Mouse (Mus musculus) left cerebral cortex, postnatal 14 days (tissue): ENCODE measurements at regions not wholly inside any gene's neighbourhood (a gene's known extent, or its start where the extent isn't known, plus 50 kb on each side); places are given as distances from the start of the nearest gene placed in this dataset.

Experiments used
- DNase-seq, 2 experiments: peaks; one replicate each; pipeline ENCODE4 v3.0.0; 2021 to 2022; ENCODE audit warnings: low spot score in 2 of 2, mixed read lengths in 1 of 2
- intact Hi-C: fragments of 180-260 bp; cut with DNase I; formaldehyde crosslinking; loops from one replicate; pipeline ENCODE4 v1.15.1; 2025

DNA sequence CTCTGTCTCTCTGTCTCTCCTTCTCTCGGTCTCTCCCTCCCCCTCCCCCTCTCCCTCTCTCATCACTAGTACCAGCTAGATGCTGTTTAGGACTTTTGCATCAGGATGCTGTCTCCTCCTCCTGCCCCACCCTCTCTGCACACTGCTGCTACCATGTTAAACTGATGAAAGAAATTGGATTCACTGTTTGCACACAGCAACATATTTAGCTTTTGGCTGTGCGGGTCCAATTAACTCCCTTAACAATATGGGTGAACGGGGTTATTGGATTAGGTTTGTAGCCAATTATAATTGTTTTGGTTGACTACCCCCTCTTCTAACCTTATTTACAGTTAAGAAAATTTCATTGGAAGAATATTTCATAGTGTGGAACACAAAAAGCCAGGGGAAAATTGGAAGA lies 424.0 kb upstream of the Sorcs1 start:
- no peak for DNase-seq
- intact Hi-C loops: no loop called here

- intact Hi-C loops: no loop called here
- DNase-seq: no peak
Observed at GRCm38 (mm10) chr19:51074762-51075161, 396.3 kb upstream of the Sorcs1 start.

GRCm38 (mm10) chr19:51059961-51060665 lies 381.7 kb upstream of the Sorcs1 start:
- peak; percentile 12 to 52 for DNase-seq
- intact Hi-C loops: no loop called here

DNA sequence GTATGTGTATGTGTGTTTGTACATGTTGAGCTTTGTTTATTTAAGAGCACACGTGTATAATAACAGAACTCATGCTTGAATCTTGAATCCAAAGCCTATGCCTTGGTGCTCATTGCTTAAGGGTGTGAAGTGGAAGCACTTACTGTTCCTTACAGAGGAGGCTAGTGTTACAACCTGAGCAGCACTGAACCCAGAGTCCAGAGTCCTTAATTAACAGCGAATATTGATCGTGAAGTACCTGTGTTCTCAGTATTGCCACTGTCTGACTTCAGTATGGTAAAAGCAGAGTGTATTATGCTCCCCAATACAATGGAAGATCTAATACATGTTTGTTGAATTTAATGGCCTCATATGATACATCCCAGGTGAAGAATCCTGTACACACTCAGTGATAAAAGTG lies 365.1 kb upstream of the Sorcs1 start:
- intact Hi-C loops: no loop called here
- no peak for DNase-seq

GRCm38 (mm10) chr19:50994471-50994870 lies 316.0 kb upstream of the Sorcs1 start:
- intact Hi-C loops: no loop called here
- no peak for DNase-seq

GRCm38 (mm10) chr19:50971066-50971465 lies 292.6 kb upstream of the Sorcs1 start:
- no peak for DNase-seq
- intact Hi-C loops: no loop called here

DNA sequence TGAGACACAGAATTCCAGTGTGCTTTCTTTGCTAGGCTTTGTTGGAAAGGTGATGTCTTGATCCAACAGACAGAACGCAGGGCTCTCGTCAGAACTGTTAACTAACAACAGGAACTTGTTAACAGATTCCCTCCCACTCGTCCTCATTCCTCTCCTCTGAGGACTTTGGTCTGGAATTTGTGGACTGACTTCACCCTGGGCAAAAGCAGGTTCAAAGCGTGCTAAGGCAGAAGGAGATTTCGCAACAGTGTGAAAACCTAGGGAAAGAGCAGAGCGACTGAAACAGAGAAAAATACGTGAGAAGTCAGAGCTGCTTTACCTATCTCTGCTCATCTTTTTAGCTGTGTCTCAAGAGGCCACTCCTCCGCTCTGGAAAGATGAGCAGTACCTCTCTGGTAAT lies 283.5 kb upstream of the Sorcs1 start:
- intact Hi-C loops: no loop called here
- DNase-seq: no peak

DNA sequence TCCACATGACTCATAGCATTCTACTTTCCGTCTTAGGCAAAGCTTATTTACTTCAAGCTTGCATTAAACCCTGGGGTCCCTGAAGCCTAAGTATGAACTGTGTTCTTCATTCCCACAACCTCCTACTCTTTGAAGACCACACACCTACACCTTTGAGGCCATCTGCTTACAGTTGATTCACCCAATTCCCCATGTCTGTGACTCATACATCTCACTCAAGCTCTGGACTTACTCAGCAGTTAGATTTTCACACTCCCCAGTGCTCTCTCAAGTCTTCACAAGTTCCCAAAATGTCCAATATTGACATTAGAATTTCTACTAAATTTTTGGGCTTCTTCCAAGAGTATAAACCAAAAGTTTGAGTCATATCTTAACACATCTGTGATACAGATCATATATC lies 266.6 kb upstream of the Sorcs1 start:
- DNase-seq: no peak
- intact Hi-C loops: no loop called here

GRCm38 (mm10) chr19:50911646-50912045 lies 233.2 kb upstream of the Sorcs1 start:
- no peak for DNase-seq
- intact Hi-C loops: no loop called here

- no peak for DNase-seq
- intact Hi-C loops: no loop called here
Observed at GRCm38 (mm10) chr19:50910674-50911073, 232.2 kb upstream of the Sorcs1 start.

GRCm38 (mm10) chr19:50908751-50909150 lies 230.3 kb upstream of the Sorcs1 start:
- intact Hi-C loops: no loop called here
- no peak for DNase-seq

DNA sequence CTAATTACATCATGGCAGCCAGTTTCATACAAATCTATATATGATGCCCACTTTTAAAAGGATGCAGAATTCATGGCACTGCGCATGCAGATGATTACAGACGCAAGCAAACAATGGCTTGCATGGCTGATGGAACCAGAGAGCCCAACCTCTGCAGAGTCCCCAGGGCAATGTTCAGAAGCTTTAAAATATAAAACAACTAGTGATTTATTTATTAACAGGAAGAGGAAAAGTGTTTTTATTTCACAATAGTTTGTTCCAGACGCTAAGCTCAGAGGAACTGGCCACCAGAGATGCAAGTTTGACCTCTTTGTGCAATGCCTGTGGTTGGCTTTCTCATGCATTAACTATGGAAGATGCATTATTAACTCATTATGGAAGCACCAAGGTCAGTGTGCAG lies 215.3 kb upstream of the Sorcs1 start:
- intact Hi-C loops: no loop called here
- DNase-seq: no peak

GRCm38 (mm10) chr19:50872661-50873060 lies 194.2 kb upstream of the Sorcs1 start:
- DNase-seq: no peak
- intact Hi-C loops: no loop called here

GRCm38 (mm10) chr19:50872144-50872543 lies 193.7 kb upstream of the Sorcs1 start:
- DNase-seq: peak in 1 of 2 experiments; percentile 12
- intact Hi-C loops: no loop called here

DNA sequence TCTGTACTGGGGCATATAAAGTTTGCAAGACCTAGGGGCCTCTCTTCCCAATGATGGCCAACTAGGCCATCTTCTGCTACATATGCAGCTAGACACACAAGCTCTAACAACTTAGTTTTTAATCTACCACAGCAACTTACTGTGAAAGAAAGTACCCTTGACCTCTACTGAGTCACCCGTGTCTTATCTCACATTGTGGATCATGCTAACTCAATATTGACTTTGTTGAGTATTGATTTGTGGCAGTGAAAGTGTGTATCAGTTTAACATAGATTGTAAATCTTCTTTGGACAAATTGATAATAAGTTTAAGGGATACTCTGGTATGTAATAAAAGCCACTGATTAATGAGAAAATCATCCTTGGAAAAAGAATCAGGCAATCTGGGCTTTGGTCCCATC lies 176.4 kb upstream of the Sorcs1 start:
- intact Hi-C loops: no loop called here

GRCm38 (mm10) chr19:50840499-50840898 lies 162.1 kb upstream of the Sorcs1 start:
- intact Hi-C loops: no loop called here
- no peak for DNase-seq

More for the DNA sequence above, 176.4 kb upstream of the Sorcs1 start:
- DNase-seq: no peak
